Mouse (Mus musculus) stomach, embryonic 16.5 days (tissue): ENCODE measurements around the gene Naif1. TPM values are rescaled to one million over a fixed set of nuclear protein-coding genes. Genes with fewer than 3 reads are reported as not detected.
"Not testable (repeated sequence)": the region's sequence is repeated elsewhere in the genome, so short reads cannot be mapped to it uniquely, and the experiment has no call there.

Source experiments
- ATAC-seq: fragments of 200-750 bp; cut with Nextera tagmentation; 2 replicates; pipeline ENCODE4 v1.8.0; 2017; ENCODE audit warnings: moderate number of reproducible peaks, moderate TSS enrichment; ENCODE audit not compliant: insufficient read depth, low FRiP score
- H3K27ac ChIP-seq: fragments of 300-500 bp; sonication (generic); 2 replicates; pipeline ENCODE4 v1.5.1; 2014; ENCODE audit warnings: low read length
- H3K27me3 ChIP-seq: fragments of 300-500 bp; sonication (generic); 2 replicates; pipeline ENCODE4 v1.6.1; 2014; ENCODE audit warnings: low read length, control low read depth, mixed read lengths; ENCODE audit not compliant: control insufficient read depth, insufficient read depth
- H3K36me3 ChIP-seq: fragments of 300-500 bp; sonication (generic); 2 replicates; pipeline ENCODE4 v1.6.1; 2014; ENCODE audit warnings: low read length; ENCODE audit not compliant: control insufficient read depth, insufficient read depth
- H3K4me1 ChIP-seq: fragments of 300-500 bp; sonication (generic); 2 replicates; pipeline ENCODE4 v1.6.1; 2014; ENCODE audit warnings: low read length, control low read depth, mixed read lengths; ENCODE audit not compliant: control insufficient read depth, insufficient read depth
- H3K4me2 ChIP-seq: fragments of 300-500 bp; sonication (generic); 2 replicates; pipeline ENCODE4 v1.6.1; 2014; ENCODE audit warnings: low read depth, low read length, mixed read lengths
- H3K4me3 ChIP-seq: fragments of 300-500 bp; sonication (generic); replicated peaks from 2 replicates; pipeline ENCODE4 v1.5.1; 2014; ENCODE audit warnings: mild to moderate bottlenecking, low read length
- H3K9ac ChIP-seq: fragments of 300-500 bp; sonication (generic); 2 replicates; pipeline ENCODE4 v1.6.1; 2014; ENCODE audit warnings: low read length
- H3K9me3 ChIP-seq: fragments of 300-500 bp; sonication (generic); replicated peaks from 2 replicates; pipeline ENCODE4 v1.6.1; 2016; ENCODE audit warnings: low read length, control low read depth; ENCODE audit not compliant: control insufficient read depth
- WGBS: fragments of 180-500 bp; shearing (Covaris S2); extraction: QIAGEN DNeasy Blood & Tissue Kit; methylation state at CpG from one replicate; pipeline ENCODE4 v1.1.7; 2014; 5-methylcytosine and 5-hydroxymethylcytosine counted together
- polyA plus RNA-seq: library from polyadenylated mRNA; unstranded; fragments of >200 nt; fragmentation: Nextera tagmentation; extraction: Ambion mirVana; gene quantifications from 2 replicates; pipeline ENCODE4 v1.2.1, GENCODE M21; 2015

Naif1 gene
- polyA plus RNA-seq, 1 experiment from 2014 or later: 5.1 TPM

DNA sequence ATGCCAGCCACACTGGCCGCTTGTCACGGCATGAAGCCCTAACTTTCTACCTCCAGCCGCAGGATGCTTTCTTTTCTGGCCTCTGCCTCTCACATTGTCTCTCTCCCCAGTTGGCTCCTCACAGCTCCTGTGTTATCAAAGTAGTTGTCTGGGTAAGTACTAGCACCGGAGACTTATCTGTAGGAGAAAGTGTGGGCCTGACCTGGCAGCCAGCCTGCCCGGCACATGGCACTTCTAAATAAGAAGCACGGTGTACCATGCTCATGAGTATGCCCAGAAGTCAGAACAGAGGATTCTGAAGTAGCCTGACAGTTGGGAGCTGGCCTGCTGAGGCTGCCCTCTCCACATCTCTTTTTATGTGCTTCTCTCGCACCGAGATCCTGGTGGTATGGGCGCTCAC lies 35.9 kb downstream of the Naif1 start:
- ATAC-seq: no peak
- H3K9ac ChIP-seq: no peak overlapping the region
- WGBS: 88% methylated on average over 9 of the region's 9 CpGs

DNA sequence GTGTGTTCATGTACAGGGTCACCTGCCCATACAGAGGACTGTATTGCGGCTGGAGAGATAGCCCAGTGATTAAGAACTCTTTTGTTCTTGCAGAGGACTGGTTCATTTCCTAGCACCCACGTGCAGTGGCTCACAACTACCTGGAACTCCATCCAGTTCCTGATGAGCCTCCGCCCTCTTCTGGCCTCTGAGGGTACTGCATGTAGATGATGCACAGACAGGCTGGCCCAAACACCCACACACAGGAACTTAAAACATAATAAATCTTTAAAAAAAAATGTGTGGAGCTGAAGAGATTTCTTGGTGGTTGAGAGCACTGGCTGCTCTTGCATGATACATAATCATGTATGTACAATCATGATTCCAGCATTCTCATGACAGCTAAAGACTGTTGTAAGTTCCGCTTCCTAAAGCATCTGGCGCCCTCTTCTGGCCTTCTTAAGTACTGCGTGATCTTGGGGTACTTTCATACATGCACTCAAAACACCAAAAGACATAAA lies 36.9 kb downstream of the Naif1 start:
- H3K36me3 ChIP-seq: no peaks in the 10 kb centered on the region
- WGBS: 8% methylated on average over 6 of the region's 6 CpGs
- no peak overlapping the region for H3K27ac ChIP-seq
- no peaks in the 10 kb centered on the region for H3K27me3 ChIP-seq
- no peaks in the 10 kb centered on the region for H3K4me1 ChIP-seq
- no peak overlapping the region for H3K4me3 ChIP-seq
- no peaks in the 10 kb centered on the region for H3K9me3 ChIP-seq
- ATAC-seq: peak; percentile 72; the same call in 1 of the 2 replicates
- no peak overlapping the region for H3K4me2 ChIP-seq
- H3K9ac ChIP-seq: no peak overlapping the region

More for the DNA sequence above, 35.9 kb downstream of the Naif1 start:
- Histone ChIP-seq H3K27me3 (no peaks in the 10 kb centered on the region), H3K4me2 (no peak overlapping the region), H3K9me3 (no peaks in the 10 kb centered on the region), H3K27ac (no peak overlapping the region), H3K4me3 (no peak overlapping the region), H3K36me3 (no peaks in the 10 kb centered on the region), H3K4me1 (no peaks in the 10 kb centered on the region)

DNA sequence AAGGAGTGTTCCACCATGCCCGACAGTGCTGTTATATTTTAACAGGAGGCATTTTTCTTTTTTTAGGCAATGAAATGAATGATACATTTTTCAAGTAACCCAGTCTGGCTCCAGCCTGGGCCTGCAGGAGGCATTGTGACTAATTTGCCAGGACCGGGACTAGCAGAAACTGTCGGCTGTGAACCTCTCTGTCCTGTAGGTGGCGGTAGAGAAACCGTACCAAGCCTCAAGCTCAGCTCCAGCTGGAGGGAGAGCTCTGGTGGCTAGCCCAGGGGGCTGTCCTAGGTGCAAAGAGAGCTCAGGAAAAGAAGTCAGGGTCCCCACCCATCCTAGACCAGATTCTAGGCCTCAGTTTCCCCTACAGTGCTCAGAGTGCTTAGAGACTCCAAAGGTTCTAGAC lies 38.4 kb downstream of the Naif1 start:
- Histone ChIP-seq H3K27ac (no peak overlapping the region), H3K9ac (no peak overlapping the region), H3K36me3 (no peaks in the 10 kb centered on the region), H3K4me3 (no peak overlapping the region), H3K9me3 (no peaks in the 10 kb centered on the region), H3K4me1 (no peaks in the 10 kb centered on the region), H3K4me2 (no peak overlapping the region), H3K27me3 (no peaks in the 10 kb centered on the region)
- 2% methylated on average over 5 of the region's 5 CpGs for WGBS
- ATAC-seq: peak; percentile 46; the same call in 1 of the 2 replicates

DNA sequence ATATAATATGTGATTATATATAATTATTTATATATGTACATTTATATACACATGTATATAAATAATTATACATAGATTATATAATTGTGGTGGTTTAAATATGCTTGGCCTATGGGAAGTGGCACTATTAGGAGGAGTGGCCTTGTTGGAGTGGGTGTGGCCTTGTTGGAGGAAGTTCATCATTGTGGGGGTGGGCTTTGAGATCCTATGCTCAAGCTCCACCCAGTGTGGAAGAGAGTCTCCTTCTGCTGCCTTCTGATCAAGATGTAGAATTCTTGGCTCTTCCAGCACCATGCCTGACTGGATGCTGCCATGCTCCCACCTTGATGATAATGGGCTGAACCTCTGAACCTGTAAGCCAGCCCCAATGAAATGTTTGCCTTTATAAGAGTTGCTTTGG lies 40.5 kb downstream of the Naif1 start:
- not testable (repeated sequence) for ATAC-seq

DNA sequence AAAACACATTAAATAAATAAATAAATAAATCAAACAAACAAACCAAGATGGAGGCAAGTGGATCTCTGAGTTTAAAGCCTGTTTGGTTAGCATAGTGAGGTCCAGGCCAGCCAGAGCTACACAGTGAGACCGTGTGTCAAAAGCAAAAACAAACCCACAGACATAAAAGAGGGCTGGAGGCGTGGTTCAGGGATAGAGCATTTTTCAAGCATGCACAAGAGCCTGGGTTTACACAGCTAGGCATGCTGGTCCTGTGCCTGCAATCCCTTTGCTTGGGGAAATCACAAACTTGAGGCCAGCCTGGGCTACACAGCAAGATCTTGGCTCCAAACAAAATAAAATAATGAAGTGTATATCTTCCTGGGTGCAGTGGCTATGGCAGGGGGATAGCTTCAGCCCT lies 42.4 kb downstream of the Naif1 start:
- 53% methylated on average over 2 of the region's 2 CpGs for WGBS
- Histone ChIP-seq H3K9ac (no peak overlapping the region), H3K9me3 (no peaks in the 10 kb centered on the region), H3K4me2 (no peak overlapping the region), H3K27ac (no peak overlapping the region), H3K27me3 (no peaks in the 10 kb centered on the region), H3K4me3 (no peak overlapping the region), H3K4me1 (no peaks in the 10 kb centered on the region), H3K36me3 (no peaks in the 10 kb centered on the region)
- no peak for ATAC-seq

More for the DNA sequence above, 40.5 kb downstream of the Naif1 start:
- not testable (repeated sequence) for H3K9ac ChIP-seq, H3K4me1 ChIP-seq, H3K9me3 ChIP-seq, H3K27ac ChIP-seq, H3K4me2 ChIP-seq, H3K4me3 ChIP-seq, H3K36me3 ChIP-seq, H3K27me3 ChIP-seq

DNA sequence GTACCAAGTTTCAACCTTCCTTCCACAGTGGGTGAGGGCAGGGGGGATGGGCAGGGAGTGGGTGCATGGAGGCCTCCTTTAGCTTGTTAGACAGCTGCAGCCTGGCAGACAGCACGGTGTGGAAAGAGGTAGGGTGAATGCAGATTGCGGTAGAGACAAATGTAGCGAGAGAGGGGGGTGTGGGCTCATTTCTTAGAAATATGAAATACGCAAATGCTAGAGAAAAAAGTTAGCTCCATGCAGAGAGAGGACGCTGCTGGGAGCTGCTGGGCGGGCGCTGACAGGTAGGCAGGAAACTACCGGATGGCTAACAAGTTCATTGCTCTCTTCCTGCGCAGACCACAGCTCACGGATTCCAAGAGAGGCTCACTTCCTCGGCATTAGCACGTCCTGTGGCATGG lies 43.0 kb downstream of the Naif1 start:
- 54% methylated on average over 12 of the region's 12 CpGs for WGBS
- no peak for ATAC-seq
- H3K4me3 ChIP-seq: no peak overlapping the region
- H3K27ac ChIP-seq: no peak overlapping the region
- no peaks in the 10 kb centered on the region for H3K9me3 ChIP-seq
- H3K27me3 ChIP-seq: no peaks in the 10 kb centered on the region
- H3K4me1 ChIP-seq: no peaks in the 10 kb centered on the region
- H3K36me3 ChIP-seq: no peaks in the 10 kb centered on the region
- H3K9ac ChIP-seq: no peak overlapping the region
- no peak overlapping the region for H3K4me2 ChIP-seq

DNA sequence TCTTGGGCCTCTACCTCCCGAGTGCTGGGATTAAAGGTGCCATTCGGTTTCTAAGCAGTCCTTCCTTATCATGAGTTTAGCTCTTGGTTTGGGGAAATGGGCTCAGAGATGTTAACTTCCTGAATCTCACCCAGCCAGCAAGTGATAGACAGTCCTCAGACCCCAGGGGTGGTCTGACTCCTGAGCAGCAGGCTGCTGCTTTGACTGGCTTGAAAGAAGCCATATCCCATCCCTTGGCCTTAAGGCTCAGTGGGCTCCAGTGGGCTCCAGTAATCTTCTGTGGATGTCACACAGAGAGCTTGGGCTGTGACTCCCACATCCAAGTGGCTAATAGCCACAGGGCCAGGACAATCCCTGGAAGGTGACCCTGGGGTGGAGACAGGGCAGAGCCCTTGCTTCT lies 44.3 kb downstream of the Naif1 start:
- 0 out of 2 replicates have a peak, but pooled peaks cover 9% of the 10 kb centered on the region for H3K9me3 ChIP-seq
- 34% methylated on average over 2 of the region's 2 CpGs for WGBS
- H3K4me1 ChIP-seq: no peaks in the 10 kb centered on the region
- H3K36me3 ChIP-seq: no peaks in the 10 kb centered on the region
- no peaks in the 10 kb centered on the region for H3K27me3 ChIP-seq
- no peak overlapping the region for H3K4me2 ChIP-seq
- no peak overlapping the region for H3K4me3 ChIP-seq
- H3K27ac ChIP-seq: no peak overlapping the region
- no peak for ATAC-seq
- H3K9ac ChIP-seq: no peak overlapping the region

DNA sequence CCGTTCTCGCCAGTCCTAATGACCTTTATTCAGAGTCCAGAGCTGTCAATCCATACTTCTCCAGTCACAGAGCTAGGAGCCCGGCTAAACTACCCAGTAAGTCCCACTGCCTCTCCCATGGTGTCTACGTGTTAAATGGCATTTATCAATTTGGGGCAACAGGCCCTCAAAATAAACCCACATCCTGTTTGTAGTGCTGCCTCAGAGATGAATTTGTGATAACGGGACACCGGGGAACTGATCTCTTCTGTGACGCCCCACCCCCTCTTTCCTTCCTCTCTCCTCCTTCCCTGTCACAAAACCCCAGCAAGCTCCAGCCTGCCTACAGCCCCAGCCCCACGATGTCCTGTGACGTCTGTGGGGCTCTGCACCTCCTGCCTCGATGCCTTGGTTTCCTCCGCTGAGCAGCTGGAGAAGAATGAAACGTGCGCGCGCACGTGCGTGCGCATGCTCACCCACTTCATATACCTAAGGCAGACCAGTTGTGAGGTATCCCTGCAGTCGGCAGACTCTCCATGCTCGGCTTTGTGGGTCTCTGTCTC lies 45.0 kb downstream of the Naif1 start:
- Histone ChIP-seq H3K4me2 (no peak overlapping the region), H3K9ac (no peak overlapping the region)

DNA sequence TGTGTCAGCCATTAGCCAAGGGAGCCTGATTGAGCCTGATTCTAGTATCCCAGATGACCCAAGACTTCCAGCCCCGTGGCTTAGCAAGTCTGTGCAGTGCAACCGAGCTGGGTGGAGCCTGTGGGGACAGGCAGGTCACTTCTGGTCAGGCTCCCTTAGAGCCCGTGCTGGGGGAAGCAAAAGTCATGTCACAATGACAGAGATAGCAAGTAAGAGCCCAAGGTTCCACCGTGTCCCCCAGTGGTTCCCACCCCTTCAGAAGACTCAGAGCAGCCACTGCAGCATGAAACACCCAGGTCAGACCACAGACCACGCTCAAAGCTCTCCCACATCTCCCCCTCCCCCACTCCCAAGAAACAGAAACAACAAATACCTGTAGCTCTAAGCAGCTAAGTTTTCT lies 45.9 kb downstream of the Naif1 start:
- no peaks in the 10 kb centered on the region for H3K36me3 ChIP-seq
- no peaks in the 10 kb centered on the region for H3K27me3 ChIP-seq
- no peaks in the 10 kb centered on the region for H3K4me1 ChIP-seq
- H3K4me3 ChIP-seq: no peak overlapping the region
- no peak overlapping the region for H3K4me2 ChIP-seq
- ATAC-seq: no peak
- 0 out of 2 replicates have a peak, but pooled peaks cover 9% of the 10 kb centered on the region for H3K9me3 ChIP-seq
- no peak overlapping the region for H3K27ac ChIP-seq
- H3K9ac ChIP-seq: no peak overlapping the region
- 47% methylated on average over 5 of the region's 5 CpGs for WGBS

More for the DNA sequence above, 45.0 kb downstream of the Naif1 start:
- ATAC-seq: no peak
- Histone ChIP-seq H3K27ac (no peak overlapping the region), H3K27me3 (no peaks in the 10 kb centered on the region), H3K4me1 (no peaks in the 10 kb centered on the region), H3K4me3 (no peak overlapping the region), H3K9me3 (0 out of 2 replicates have a peak, but pooled peaks cover 9% of the 10 kb centered on the region), H3K36me3 (no peaks in the 10 kb centered on the region)
- WGBS: 62% methylated on average over 20 of the region's 20 CpGs
